Mouse (Mus musculus): Measurements from ENCODE around the gene Klrg2. TPM values are rescaled to one million over a fixed set of nuclear protein-coding genes. Genes with fewer than 3 reads are reported as not detected.

The Klrg2 gene
- polyA plus RNA-seq, 1 experiment from 2014 or later, result 0.13 TPM

DNA sequence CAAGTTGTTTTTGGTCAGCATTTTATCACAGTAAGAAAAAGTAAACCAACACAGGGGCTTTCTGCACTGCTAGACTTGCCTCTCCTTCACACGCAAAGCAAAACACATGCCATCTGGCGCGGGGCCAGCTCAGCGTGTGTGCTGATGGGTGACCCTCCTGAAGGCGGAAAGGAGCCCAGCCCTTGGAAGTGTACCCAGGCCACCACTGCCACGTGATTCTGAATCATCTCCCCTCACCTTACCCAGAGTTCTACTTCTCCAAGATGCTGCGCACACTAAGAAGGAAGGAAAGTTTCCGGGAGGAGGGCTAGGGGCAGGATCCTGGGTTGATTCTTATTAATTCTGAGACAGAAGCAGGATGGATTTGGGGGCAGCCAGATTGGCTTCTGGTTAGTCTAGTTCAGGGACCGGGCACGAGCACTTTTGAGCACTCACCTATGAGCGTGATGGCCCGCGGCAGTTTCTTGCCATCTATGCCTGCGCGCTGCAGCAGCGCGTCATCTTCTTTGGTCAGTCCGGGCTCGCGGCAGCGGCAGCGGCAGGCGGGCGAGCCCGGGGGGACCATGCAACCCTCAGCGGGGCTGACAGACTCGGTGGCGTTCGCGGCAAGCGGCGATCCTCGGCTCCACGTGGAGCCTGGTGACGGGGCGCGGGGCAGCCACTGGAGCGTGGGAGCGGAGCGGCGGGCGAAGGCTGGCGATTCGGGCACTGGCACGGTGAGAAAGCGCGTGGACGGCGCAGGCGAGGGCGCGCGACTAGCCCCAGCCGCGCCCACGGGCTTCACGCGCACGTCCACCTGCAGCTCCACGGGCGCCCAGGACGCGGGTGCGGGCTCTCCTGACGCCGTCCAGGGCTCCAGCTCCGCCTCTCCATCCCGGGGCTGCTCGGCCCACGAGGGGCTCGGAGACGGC is 846 bp downstream of the Klrg2 start:
- peaks cover 15% of the 10 kb centered on the region for H3K4me1 ChIP-seq (ENCODE audit: control insufficient read depth, insufficient read depth, low read length)
- no peaks in the 10 kb centered on the region for H3K9me3 ChIP-seq (replicated peaks; ENCODE audit: control insufficient read depth, low read length)
- H3K36me3 ChIP-seq (ENCODE audit: control insufficient read depth, insufficient read depth), result no peaks in the 10 kb centered on the region
- H3K9ac ChIP-seq (ENCODE audit: low read length), result peak overlapping the region; percentile 69
- peak overlapping the region; percentile 100 for H3K4me2 ChIP-seq (ENCODE audit: low read depth, low read length)
- under 1% methylated on average over 71 of the region's 72 CpGs for whole genome bisulfite sequencing
- ATAC-seq (replicated peaks; ENCODE audit: extremely low read depth, insufficient read depth, low FRiP score), result 0 out of 2 replicates have a peak, but pooled peaks have one; percentile 51
- peak overlapping the region; percentile 67 for H3K4me3 ChIP-seq (ENCODE audit: low read length)
- H3K27me3 ChIP-seq (ENCODE audit: control insufficient read depth, insufficient read depth, low read length), result peaks cover 60% of the 10 kb centered on the region
- H3K27ac ChIP-seq (ENCODE audit: low read length), result no peak overlapping the region

DNA sequence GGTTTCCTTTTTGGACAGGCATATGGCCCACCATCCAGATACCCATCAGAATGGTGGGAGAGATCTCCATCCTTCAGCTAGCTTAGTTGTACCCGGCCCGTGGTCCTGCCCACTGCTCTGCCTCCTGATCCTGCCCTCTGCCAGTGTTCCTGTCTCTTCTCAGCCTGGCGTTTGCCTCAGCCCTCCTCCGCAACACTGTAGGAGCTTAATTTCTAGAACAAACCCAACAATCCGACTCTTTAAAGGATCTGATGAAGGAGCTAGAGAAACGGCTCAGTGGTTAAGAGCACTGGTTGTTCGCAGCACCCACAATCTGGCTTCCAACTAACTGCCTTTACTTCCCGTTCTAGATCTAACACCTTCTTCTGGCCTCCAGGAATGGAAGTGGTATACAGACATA is 2.6 kb downstream of the Klrg2 start:
- Histone ChIP-seq H3K4me3 (ENCODE audit: low read length) (no peak overlapping the region), H3K27ac (ENCODE audit: low read length) (no peak overlapping the region), H3K9ac (ENCODE audit: low read length) (no peak overlapping the region), H3K4me1 (ENCODE audit: control insufficient read depth, insufficient read depth, low read length) (peaks cover 15% of the 10 kb centered on the region), H3K36me3 (ENCODE audit: control insufficient read depth, insufficient read depth) (no peaks in the 10 kb centered on the region), H3K27me3 (ENCODE audit: control insufficient read depth, insufficient read depth, low read length) (peaks cover 47% of the 10 kb centered on the region), H3K9me3 (replicated peaks; ENCODE audit: control insufficient read depth, low read length) (no peaks in the 10 kb centered on the region), H3K4me2 (ENCODE audit: low read depth, low read length) (no peak overlapping the region)
- no peak for ATAC-seq (replicated peaks; ENCODE audit: extremely low read depth, insufficient read depth, low FRiP score)
- 88% methylated on average over 8 of the region's 8 CpGs for WGBS

DNA sequence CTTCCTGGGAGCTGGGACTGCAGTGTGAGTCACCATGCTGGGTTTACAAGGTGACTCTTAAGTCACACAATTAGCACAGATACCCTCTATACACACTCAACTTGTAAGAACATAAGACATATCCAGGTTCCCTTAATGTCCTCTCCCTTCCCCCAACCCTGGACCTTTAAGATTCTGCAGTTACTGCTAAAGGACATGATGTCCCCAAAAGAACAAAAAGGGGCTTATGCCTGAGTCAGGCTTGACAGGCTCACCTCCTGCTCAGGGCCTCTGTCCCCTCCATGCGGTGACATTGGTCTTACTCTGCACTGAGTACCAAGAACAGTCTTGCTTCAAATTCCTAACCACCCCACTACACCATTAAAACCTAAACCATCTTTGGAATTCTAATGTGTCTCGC is 4.2 kb downstream of the Klrg2 start:
- Histone ChIP-seq H3K27ac (ENCODE audit: low read length) (no peak overlapping the region), H3K4me2 (ENCODE audit: low read depth, low read length) (no peak overlapping the region), H3K9ac (ENCODE audit: low read length) (no peak overlapping the region), H3K4me1 (ENCODE audit: control insufficient read depth, insufficient read depth, low read length) (peaks cover 15% of the 10 kb centered on the region), H3K36me3 (ENCODE audit: control insufficient read depth, insufficient read depth) (no peaks in the 10 kb centered on the region), H3K27me3 (ENCODE audit: control insufficient read depth, insufficient read depth, low read length) (peaks cover 33% of the 10 kb centered on the region), H3K4me3 (ENCODE audit: low read length) (no peak overlapping the region), H3K9me3 (replicated peaks; ENCODE audit: control insufficient read depth, low read length) (no peaks in the 10 kb centered on the region)
- 80% methylated on average over 2 of the region's 2 CpGs for WGBS
- ATAC-seq (replicated peaks; ENCODE audit: extremely low read depth, insufficient read depth, low FRiP score), result no peak

DNA sequence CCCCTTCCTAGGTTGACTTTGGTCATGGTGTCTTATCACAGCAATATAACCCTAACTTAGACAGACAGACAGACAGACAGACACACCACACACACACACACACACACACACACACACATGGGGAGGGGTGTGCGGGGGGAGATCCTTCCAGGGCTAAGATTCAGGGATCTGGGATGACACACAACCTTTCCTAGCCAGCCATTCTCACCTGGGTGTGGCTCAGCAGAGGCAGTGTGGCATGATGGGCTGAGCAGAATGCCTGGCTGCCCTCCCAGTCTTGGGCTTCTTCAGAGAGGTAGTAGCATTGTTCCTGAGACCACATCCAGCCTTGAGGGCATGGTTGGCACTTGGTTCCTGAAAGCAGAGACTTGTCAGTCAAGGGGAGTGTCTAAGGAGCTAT is 7.5 kb downstream of the Klrg2 start:
- H3K9me3 ChIP-seq (replicated peaks; ENCODE audit: control insufficient read depth, low read length), result no peaks in the 10 kb centered on the region
- no peaks in the 10 kb centered on the region for H3K36me3 ChIP-seq (ENCODE audit: control insufficient read depth, insufficient read depth)
- H3K4me2 ChIP-seq (ENCODE audit: low read depth, low read length), result no peak overlapping the region
- no peak overlapping the region for H3K9ac ChIP-seq (ENCODE audit: low read length)
- no peak for ATAC-seq (replicated peaks; ENCODE audit: extremely low read depth, insufficient read depth, low FRiP score)
- H3K4me3 ChIP-seq (ENCODE audit: low read length), result no peak overlapping the region
- no peak overlapping the region for H3K27ac ChIP-seq (ENCODE audit: low read length)
- H3K4me1 ChIP-seq (ENCODE audit: control insufficient read depth, insufficient read depth, low read length), result peaks cover 1% of the 10 kb centered on the region; the same call in 1 of the 2 replicates
- WGBS, result 82% methylated on average over 1 of the region's 1 CpGs
- peaks cover 11% of the 10 kb centered on the region for H3K27me3 ChIP-seq (ENCODE audit: control insufficient read depth, insufficient read depth, low read length)

DNA sequence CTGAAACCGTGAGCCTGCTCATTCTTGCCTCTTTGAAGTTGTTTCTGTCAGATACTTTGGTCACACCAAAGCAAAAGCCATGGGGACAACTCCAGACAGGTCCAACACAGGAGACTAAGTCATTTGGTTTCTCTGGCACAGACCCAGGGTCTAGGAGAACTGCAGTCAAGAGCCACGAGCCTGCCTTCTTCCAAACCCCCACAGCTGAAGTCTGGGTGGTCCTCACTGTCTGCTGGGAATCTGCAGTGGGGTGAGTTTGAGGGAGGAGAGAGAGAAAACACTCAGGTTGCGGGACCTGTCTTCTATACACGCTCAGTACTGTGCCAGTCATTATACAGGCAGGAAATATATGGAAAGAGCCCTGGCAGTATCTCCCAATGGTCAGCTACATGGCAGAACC is 9.6 kb downstream of the Klrg2 start:
- peaks cover 18% of the 10 kb centered on the region for H3K4me1 ChIP-seq (ENCODE audit: control insufficient read depth, insufficient read depth, low read length)
- H3K27me3 ChIP-seq (ENCODE audit: control insufficient read depth, insufficient read depth, low read length), result no peaks in the 10 kb centered on the region; the same call in 1 of the 2 replicates
- 81% methylated on average over 4 of the region's 4 CpGs for WGBS
- no peak overlapping the region for H3K4me2 ChIP-seq (ENCODE audit: low read depth, low read length)
- H3K36me3 ChIP-seq (ENCODE audit: control insufficient read depth, insufficient read depth), result no peaks in the 10 kb centered on the region
- H3K27ac ChIP-seq (ENCODE audit: low read length), result no peak overlapping the region
- no peaks in the 10 kb centered on the region for H3K9me3 ChIP-seq (replicated peaks; ENCODE audit: control insufficient read depth, low read length)
- no peak overlapping the region for H3K9ac ChIP-seq (ENCODE audit: low read length)
- no peak overlapping the region for H3K4me3 ChIP-seq (ENCODE audit: low read length)
- no peak for ATAC-seq (replicated peaks; ENCODE audit: extremely low read depth, insufficient read depth, low FRiP score)

DNA sequence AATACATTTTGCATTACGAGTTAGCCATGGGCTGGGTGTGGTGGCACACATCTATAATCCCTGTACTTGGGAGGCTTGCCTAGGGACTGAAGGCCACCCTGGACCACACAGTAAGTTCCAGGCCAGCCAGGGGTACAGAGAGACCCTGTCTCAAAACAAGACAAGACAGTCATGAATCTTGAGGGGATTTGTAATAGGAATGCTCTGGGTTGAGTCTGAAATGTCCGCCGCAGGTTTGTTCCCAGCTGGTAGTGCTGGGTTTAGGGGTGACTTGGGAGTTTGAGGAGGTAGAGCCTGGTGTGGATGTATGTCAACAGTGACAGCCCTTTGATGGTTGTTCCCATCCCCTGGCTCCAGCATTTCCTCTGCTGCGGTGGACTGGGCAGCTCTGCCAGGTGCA is 10.0 kb downstream of the Klrg2 start:
- peaks cover 18% of the 10 kb centered on the region for H3K4me1 ChIP-seq (ENCODE audit: control insufficient read depth, insufficient read depth, low read length)
- H3K27ac ChIP-seq (ENCODE audit: low read length), result no peak overlapping the region
- H3K4me3 ChIP-seq (ENCODE audit: low read length), result no peak overlapping the region
- H3K36me3 ChIP-seq (ENCODE audit: control insufficient read depth, insufficient read depth), result no peaks in the 10 kb centered on the region
- no peaks in the 10 kb centered on the region for H3K27me3 ChIP-seq (ENCODE audit: control insufficient read depth, insufficient read depth, low read length)
- no peaks in the 10 kb centered on the region for H3K9me3 ChIP-seq (replicated peaks; ENCODE audit: control insufficient read depth, low read length)
- no peak overlapping the region for H3K9ac ChIP-seq (ENCODE audit: low read length)
- no peak for ATAC-seq (replicated peaks; ENCODE audit: extremely low read depth, insufficient read depth, low FRiP score)
- no peak overlapping the region for H3K4me2 ChIP-seq (ENCODE audit: low read depth, low read length)
- WGBS, result 91% methylated on average over 4 of the region's 4 CpGs

DNA sequence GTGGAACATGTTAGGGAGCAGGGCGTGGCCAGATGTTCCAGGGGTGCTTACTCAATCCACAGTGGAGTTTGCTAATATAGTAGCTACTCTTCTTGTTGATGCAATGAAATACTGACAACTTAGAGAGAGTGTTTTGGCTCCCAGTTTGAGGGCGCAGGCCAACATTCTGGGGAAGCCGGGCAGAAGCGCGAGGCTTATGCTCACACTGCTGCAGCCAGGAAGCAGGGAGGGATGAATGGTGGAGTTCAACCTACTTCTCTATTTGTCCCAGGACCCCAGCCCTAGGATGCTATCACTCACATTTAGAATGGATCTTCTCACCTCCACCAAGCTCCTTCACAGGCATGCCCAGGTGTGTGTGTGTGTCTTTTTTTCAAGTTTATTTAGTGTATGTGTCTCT is 11.0 kb downstream of the Klrg2 start:
- Histone ChIP-seq H3K27ac (ENCODE audit: low read length) (no peak overlapping the region), H3K36me3 (ENCODE audit: control insufficient read depth, insufficient read depth) (no peaks in the 10 kb centered on the region), H3K27me3 (ENCODE audit: control insufficient read depth, insufficient read depth, low read length) (no peaks in the 10 kb centered on the region), H3K9ac (ENCODE audit: low read length) (no peak overlapping the region), H3K9me3 (replicated peaks; ENCODE audit: control insufficient read depth, low read length) (no peaks in the 10 kb centered on the region), H3K4me3 (ENCODE audit: low read length) (no peak overlapping the region), H3K4me2 (ENCODE audit: low read depth, low read length) (no peak overlapping the region), H3K4me1 (ENCODE audit: control insufficient read depth, insufficient read depth, low read length) (peaks cover 18% of the 10 kb centered on the region)
- no peak for ATAC-seq (replicated peaks; ENCODE audit: extremely low read depth, insufficient read depth, low FRiP score)
- WGBS, result 94% methylated on average over 5 of the region's 5 CpGs

DNA sequence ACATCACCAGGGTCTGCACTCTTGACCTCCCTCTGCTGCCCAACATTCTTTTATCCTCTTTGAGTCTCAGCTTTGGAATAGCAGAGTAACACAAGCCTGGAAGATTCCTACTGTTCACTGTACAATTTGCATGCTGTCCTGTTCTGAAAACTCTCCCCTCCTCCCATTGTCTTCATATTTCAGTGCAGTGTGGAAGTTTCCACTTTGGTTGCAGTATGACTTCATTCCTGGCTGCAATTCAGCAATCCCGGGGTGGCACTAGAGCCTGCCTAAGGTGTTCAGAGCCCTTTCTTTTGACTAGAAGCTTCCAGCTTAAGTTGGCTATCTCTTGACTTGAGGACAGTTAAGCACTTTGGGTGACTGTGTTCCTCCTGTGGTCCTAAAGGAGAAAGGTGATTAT is 12.6 kb downstream of the Klrg2 start:
- Histone ChIP-seq H3K27me3 (ENCODE audit: control insufficient read depth, insufficient read depth, low read length) (no peaks in the 10 kb centered on the region), H3K36me3 (ENCODE audit: control insufficient read depth, insufficient read depth) (peaks cover 3% of the 10 kb centered on the region; the same call in 1 of the 2 replicates), H3K9ac (ENCODE audit: low read length) (no peak overlapping the region), H3K9me3 (replicated peaks; ENCODE audit: control insufficient read depth, low read length) (no peaks in the 10 kb centered on the region), H3K4me1 (ENCODE audit: control insufficient read depth, insufficient read depth, low read length) (peaks cover 18% of the 10 kb centered on the region), H3K27ac (ENCODE audit: low read length) (peak overlapping the region; percentile 73), H3K4me2 (ENCODE audit: low read depth, low read length) (no peak overlapping the region), H3K4me3 (ENCODE audit: low read length) (no peak overlapping the region)
- ATAC-seq (replicated peaks; ENCODE audit: extremely low read depth, insufficient read depth, low FRiP score), result peak; percentile 72
- 12% methylated on average over 1 of the region's 1 CpGs for WGBS

DNA sequence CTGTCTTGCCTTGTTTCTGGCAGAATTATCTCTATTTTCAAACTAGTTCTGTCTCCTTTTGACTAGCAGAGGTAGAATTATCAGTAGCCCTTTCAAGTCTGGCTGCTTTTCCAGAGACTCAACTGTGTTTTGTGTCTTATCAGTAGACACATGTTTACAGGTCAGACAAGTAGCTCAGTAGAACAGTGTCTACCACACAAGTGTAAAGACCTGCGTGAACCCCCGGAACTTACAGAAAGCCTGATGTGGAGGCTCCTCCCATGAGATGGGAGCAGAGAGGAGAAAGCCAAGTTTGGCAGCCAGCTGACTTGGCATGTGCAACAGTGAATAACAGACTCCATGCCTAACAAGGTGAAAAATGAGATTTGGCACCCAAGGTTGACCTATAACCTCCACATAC is 13.6 kb downstream of the Klrg2 start:
- H3K27me3 ChIP-seq (ENCODE audit: control insufficient read depth, insufficient read depth, low read length), result no peaks in the 10 kb centered on the region
- ATAC-seq (replicated peaks; ENCODE audit: extremely low read depth, insufficient read depth, low FRiP score), result peak; percentile 29; the same call in 1 of the 2 replicates
- 19% methylated on average over 2 of the region's 2 CpGs for WGBS
- H3K4me1 ChIP-seq (ENCODE audit: control insufficient read depth, insufficient read depth, low read length), result peaks cover 18% of the 10 kb centered on the region
- peak overlapping the region; percentile 73 for H3K27ac ChIP-seq (ENCODE audit: low read length)
- no peak overlapping the region for H3K4me3 ChIP-seq (ENCODE audit: low read length)
- no peak overlapping the region for H3K9ac ChIP-seq (ENCODE audit: low read length)
- H3K4me2 ChIP-seq (ENCODE audit: low read depth, low read length), result no peak overlapping the region
- peaks cover 10% of the 10 kb centered on the region; the same call in 1 of the 2 replicates for H3K36me3 ChIP-seq (ENCODE audit: control insufficient read depth, insufficient read depth)
- no peaks in the 10 kb centered on the region for H3K9me3 ChIP-seq (replicated peaks; ENCODE audit: control insufficient read depth, low read length)

Data from heart, embryonic 16.5 days (tissue).